Mouse (Mus musculus) kidney, embryonic 14.5 days (tissue): Measurements from ENCODE around the gene Por. TPM values are rescaled to one million over a fixed set of nuclear protein-coding genes. Genes with fewer than 3 reads are reported as not detected.

ENCODE experiments used
- ATAC-seq: fragments of 200-750 bp; cut with Nextera tagmentation; 2 replicates; pipeline ENCODE4 v1.8.0; 2017; ENCODE audit warnings: moderate number of reproducible peaks, mild to moderate bottlenecking, moderate TSS enrichment, moderate library complexity; ENCODE audit not compliant: low FRiP score, low TSS enrichment
- H3K27ac ChIP-seq: fragments of 300-500 bp; sonication (generic); 2 replicates; pipeline ENCODE4 v1.5.1; 2014; ENCODE audit warnings: low read depth, mild to moderate bottlenecking, low read length, moderate library complexity, mixed read lengths
- H3K27me3 ChIP-seq: fragments of 300-500 bp; sonication (generic); 2 replicates; pipeline ENCODE4 v1.6.1; 2014; ENCODE audit warnings: mild to moderate bottlenecking, low read length; ENCODE audit not compliant: control insufficient read depth, insufficient read depth
- H3K36me3 ChIP-seq: fragments of 300-500 bp; sonication (generic); 2 replicates; pipeline ENCODE4 v1.6.1; 2014; ENCODE audit warnings: low read length, mixed read lengths; ENCODE audit not compliant: control insufficient read depth, insufficient read depth
- H3K4me1 ChIP-seq: fragments of 300-500 bp; sonication (generic); 2 replicates; pipeline ENCODE4 v1.6.1; 2014; ENCODE audit warnings: low read length, mixed read lengths; ENCODE audit not compliant: control insufficient read depth, insufficient read depth
- H3K4me2 ChIP-seq: fragments of 300-500 bp; sonication (generic); replicated peaks from 2 replicates; pipeline ENCODE4 v1.6.1; 2014; ENCODE audit warnings: low read depth, mild to moderate bottlenecking, low read length
- H3K4me3 ChIP-seq: fragments of 300-500 bp; sonication (generic); 2 replicates; pipeline ENCODE4 v1.5.1; 2014; ENCODE audit warnings: mild to moderate bottlenecking, low read length
- H3K9ac ChIP-seq: fragments of 300-500 bp; sonication (generic); 2 replicates; pipeline ENCODE4 v1.6.1; 2014; ENCODE audit warnings: low read depth, mild to moderate bottlenecking, low read length, moderate library complexity
- H3K9me3 ChIP-seq: fragments of 300-500 bp; sonication (generic); 2 replicates; pipeline ENCODE4 v1.6.1; 2016; ENCODE audit warnings: low read length; ENCODE audit not compliant: control insufficient read depth
- WGBS: fragments of 180-500 bp; shearing (Covaris S2); extraction: QIAGEN DNeasy Blood & Tissue Kit; methylation state at CpG from one replicate; pipeline ENCODE4 v1.1.7; 2014; 5-methylcytosine and 5-hydroxymethylcytosine counted together
- polyA plus RNA-seq: library from polyadenylated mRNA; unstranded; fragments of >200 nt; fragmentation: Nextera tagmentation; extraction: Ambion mirVana; gene quantifications from 2 replicates; pipeline ENCODE4 v1.2.1, GENCODE M21; 2014

The Por gene
- polyA plus RNA-seq, 1 experiment from 2014 or later, result 64.2 TPM

DNA sequence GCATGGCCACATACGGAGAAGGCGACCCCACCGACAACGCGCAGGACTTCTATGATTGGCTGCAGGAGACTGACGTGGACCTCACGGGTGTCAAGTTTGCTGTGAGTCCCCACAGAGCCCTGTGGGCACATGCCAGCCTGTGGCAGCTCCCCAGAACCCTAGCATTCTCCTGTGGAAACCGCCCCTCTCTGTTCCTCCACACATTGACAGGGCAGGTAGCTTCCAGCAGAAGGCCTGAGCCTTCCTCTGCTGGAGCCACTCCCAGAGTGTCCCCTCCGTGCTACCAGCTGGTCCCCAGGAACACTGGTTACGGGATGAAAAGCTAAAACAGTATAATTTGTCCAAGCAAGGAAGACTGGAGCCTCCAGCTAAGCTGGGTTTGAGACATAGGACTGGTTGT lies 60.4 kb downstream of the Por start:
- no peaks in the 10 kb centered on the region for H3K9me3 ChIP-seq
- H3K4me1 ChIP-seq, result peaks cover 12% of the 10 kb centered on the region
- ATAC-seq, result no peak
- H3K27ac ChIP-seq, result no peak overlapping the region
- H3K4me3 ChIP-seq, result no peak overlapping the region
- H3K4me2 ChIP-seq, result no peak overlapping the region
- no peaks in the 10 kb centered on the region for H3K27me3 ChIP-seq
- H3K9ac ChIP-seq, result no peak overlapping the region
- 95% methylated on average over 10 of the region's 10 CpGs for WGBS
- peaks cover 71% of the 10 kb centered on the region for H3K36me3 ChIP-seq

- peaks cover 77% of the 10 kb centered on the region for H3K36me3 ChIP-seq
- no peaks in the 10 kb centered on the region for H3K27me3 ChIP-seq
- no peak overlapping the region for H3K4me2 ChIP-seq
- H3K9me3 ChIP-seq, result no peaks in the 10 kb centered on the region
- no peak overlapping the region for H3K4me3 ChIP-seq
- WGBS, result 93% methylated on average over 10 of the region's 10 CpGs
- H3K27ac ChIP-seq, result no peak overlapping the region
- H3K4me1 ChIP-seq, result peaks cover 5% of the 10 kb centered on the region
- no peak overlapping the region for H3K9ac ChIP-seq
- ATAC-seq, result no peak
These were observed 61.1 kb downstream of the Por start for GRCm38 (mm10) chr5:135730916-135731315.

DNA sequence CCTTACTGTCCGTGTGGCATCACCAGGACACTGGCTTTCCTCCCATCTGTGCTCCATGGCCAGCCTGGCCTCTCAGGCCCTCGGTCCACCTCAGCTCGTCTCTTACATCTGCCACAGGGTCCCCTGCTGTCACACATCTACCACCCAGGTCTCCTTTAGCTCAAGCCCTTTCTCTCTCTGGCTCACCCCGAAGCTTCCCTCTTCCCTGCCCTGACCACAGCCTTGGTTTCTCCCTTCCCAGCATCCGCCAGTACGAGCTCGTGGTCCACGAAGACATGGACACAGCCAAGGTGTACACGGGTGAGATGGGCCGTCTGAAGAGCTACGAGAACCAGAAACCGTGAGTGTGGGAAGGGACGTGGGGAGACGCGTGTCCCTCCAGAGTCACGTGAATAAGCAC lies 61.5 kb downstream of the Por start:
- no peak overlapping the region for H3K4me2 ChIP-seq
- 95% methylated on average over 16 of the region's 16 CpGs for WGBS
- no peaks in the 10 kb centered on the region for H3K27me3 ChIP-seq
- no peak overlapping the region for H3K4me3 ChIP-seq
- peaks cover 1% of the 10 kb centered on the region; the same call in 1 of the 2 replicates for H3K4me1 ChIP-seq
- H3K9me3 ChIP-seq, result no peaks in the 10 kb centered on the region
- H3K9ac ChIP-seq, result no peak overlapping the region
- no peak overlapping the region for H3K27ac ChIP-seq
- no peak for ATAC-seq
- peaks cover 81% of the 10 kb centered on the region for H3K36me3 ChIP-seq

DNA sequence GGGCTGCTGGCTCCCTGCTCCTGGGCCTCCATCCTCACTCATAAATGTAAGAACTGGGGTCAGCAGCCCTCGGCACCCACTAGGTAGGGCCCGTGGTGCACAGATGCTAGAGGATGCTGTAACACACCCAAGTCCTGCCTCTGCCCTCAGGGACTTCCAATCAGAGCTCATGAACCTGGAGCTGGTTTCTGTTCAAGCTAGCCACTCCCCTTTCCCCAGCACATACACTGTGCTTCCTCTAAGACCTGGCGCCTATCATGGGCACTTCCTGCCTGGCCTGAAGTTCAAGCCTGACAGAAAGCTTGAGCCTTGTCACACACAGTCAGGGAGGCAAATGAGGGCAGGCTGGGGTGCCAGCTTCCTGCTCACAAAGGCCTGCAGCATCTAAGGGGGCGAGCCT lies 63.2 kb downstream of the Por start:
- no peak overlapping the region for H3K9ac ChIP-seq
- no peaks in the 10 kb centered on the region for H3K4me1 ChIP-seq
- H3K27ac ChIP-seq, result no peak overlapping the region
- peaks cover 90% of the 10 kb centered on the region for H3K36me3 ChIP-seq
- H3K9me3 ChIP-seq, result no peaks in the 10 kb centered on the region
- no peak overlapping the region for H3K4me3 ChIP-seq
- no peak overlapping the region for H3K4me2 ChIP-seq
- no peak for ATAC-seq
- WGBS, result 86% methylated on average over 4 of the region's 4 CpGs
- no peaks in the 10 kb centered on the region for H3K27me3 ChIP-seq

DNA sequence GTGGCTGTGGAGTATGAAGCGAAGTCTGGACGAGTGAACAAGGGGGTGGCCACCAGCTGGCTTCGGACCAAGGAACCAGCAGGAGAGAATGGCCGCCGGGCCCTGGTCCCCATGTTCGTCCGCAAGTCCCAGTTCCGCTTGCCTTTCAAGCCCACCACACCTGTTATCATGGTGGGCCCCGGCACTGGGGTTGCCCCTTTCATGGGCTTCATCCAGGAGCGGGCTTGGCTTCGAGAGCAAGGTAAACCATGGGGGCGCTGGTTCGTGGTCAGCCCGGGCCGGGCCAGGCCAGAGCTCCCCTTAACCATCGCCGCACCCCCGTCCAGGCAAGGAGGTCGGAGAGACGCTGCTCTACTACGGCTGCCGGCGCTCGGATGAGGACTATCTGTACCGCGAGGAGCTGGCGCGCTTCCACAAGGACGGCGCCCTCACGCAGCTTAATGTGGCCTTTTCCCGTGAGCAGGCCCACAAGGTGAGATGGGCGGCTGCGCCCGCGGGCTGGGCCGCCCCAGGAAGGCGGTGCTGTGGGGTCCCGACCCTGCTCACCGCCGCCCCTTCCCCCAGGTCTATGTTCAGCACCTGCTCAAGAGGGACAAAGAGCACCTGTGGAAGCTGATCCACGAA lies 64.3 kb downstream of the Por start:
- H3K9ac ChIP-seq, result no peak overlapping the region
- peaks cover 82% of the 10 kb centered on the region for H3K36me3 ChIP-seq

GRCm38 (mm10) chr5:135735741-135736140 lies 65.9 kb downstream of the Por start:
- H3K27me3 ChIP-seq, result no peaks in the 10 kb centered on the region
- H3K27ac ChIP-seq, result no peak overlapping the region
- H3K4me3 ChIP-seq, result no peak overlapping the region
- no peak overlapping the region for H3K4me2 ChIP-seq
- no peaks in the 10 kb centered on the region for H3K9me3 ChIP-seq
- no peak for ATAC-seq
- no peaks in the 10 kb centered on the region for H3K4me1 ChIP-seq
- peaks cover 66% of the 10 kb centered on the region for H3K36me3 ChIP-seq
- WGBS, result 88% methylated on average over 13 of the region's 13 CpGs
- H3K9ac ChIP-seq, result no peak overlapping the region

More for the DNA sequence above, 64.3 kb downstream of the Por start:
- no peak for ATAC-seq
- Histone ChIP-seq H3K4me1 (no peaks in the 10 kb centered on the region), H3K4me2 (no peak overlapping the region), H3K9me3 (no peaks in the 10 kb centered on the region), H3K4me3 (no peak overlapping the region), H3K27me3 (no peaks in the 10 kb centered on the region), H3K27ac (no peak overlapping the region)
- WGBS, result 94% methylated on average over 40 of the region's 42 CpGs

DNA sequence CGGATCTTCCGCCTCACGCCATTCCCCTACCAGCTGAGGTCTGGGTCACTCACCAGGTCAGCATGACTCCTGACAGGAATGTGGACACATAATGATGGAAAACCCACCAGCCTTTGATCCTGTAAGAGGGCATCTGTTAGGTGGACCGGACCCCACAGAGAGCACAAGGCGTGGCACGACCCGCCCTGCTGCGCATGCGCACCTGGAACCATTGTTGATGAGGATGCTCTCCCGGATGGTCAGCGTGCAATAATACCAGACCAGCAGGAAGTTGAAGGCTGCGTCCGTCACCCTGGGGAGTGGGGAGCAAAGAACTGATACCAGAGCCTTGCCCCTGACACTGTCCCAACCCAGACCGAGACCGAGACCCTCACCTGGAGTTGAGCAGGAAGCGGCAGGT lies 66.7 kb downstream of the Por start:
- no peak overlapping the region for H3K4me2 ChIP-seq
- no peak overlapping the region for H3K4me3 ChIP-seq
- no peaks in the 10 kb centered on the region for H3K9me3 ChIP-seq
- no peak overlapping the region for H3K27ac ChIP-seq
- H3K36me3 ChIP-seq, result peaks cover 64% of the 10 kb centered on the region
- no peak overlapping the region for H3K9ac ChIP-seq
- no peaks in the 10 kb centered on the region for H3K27me3 ChIP-seq
- WGBS, result 91% methylated on average over 16 of the region's 16 CpGs
- no peak for ATAC-seq
- H3K4me1 ChIP-seq, result no peaks in the 10 kb centered on the region

GRCm38 (mm10) chr5:135737154-135737553 lies 67.3 kb downstream of the Por start:
- WGBS, result 83% methylated on average over 7 of the region's 7 CpGs
- peaks cover 63% of the 10 kb centered on the region for H3K36me3 ChIP-seq
- no peak overlapping the region for H3K4me3 ChIP-seq

GRCm38 (mm10) chr5:135738266-135738665 lies 68.4 kb downstream of the Por start:
- Histone ChIP-seq H3K4me3 (no peak overlapping the region), H3K27me3 (no peaks in the 10 kb centered on the region), H3K36me3 (peaks cover 52% of the 10 kb centered on the region), H3K9ac (no peak overlapping the region), H3K27ac (no peak overlapping the region), H3K4me1 (peaks cover 9% of the 10 kb centered on the region), H3K4me2 (no peak overlapping the region), H3K9me3 (no peaks in the 10 kb centered on the region)
- ATAC-seq, result no peak
- WGBS, result 20% methylated on average over 6 of the region's 6 CpGs

More at GRCm38 (mm10) chr5:135737154-135737553, 67.3 kb downstream of the Por start:
- ATAC-seq, result no peak
- Histone ChIP-seq H3K27me3 (no peaks in the 10 kb centered on the region), H3K9ac (no peak overlapping the region), H3K27ac (no peak overlapping the region), H3K4me1 (no peaks in the 10 kb centered on the region), H3K4me2 (no peak overlapping the region), H3K9me3 (no peaks in the 10 kb centered on the region)
